Mouse (Mus musculus): ENCODE measurements around the gene Milr1. TPM values are rescaled to one million over a fixed set of nuclear protein-coding genes. Genes with fewer than 3 reads are reported as not detected.
"Not testable (repeated sequence)": the region's sequence is repeated elsewhere in the genome, so short reads cannot be mapped to it uniquely, and the experiment has no call there.

Gene Milr1
- polyA plus RNA-seq, 1 experiment, result 0.23 TPM

GRCm38 (mm10) chr11:106744949-106745348 is 6.1 kb upstream of the Milr1 start:
- Histone ChIP-seq H3K27ac (ENCODE audit: insufficient read depth, low read length) (no peak overlapping the region), H3K4me3 (ENCODE audit: insufficient read depth, low read length) (no peak overlapping the region), H3K4me1 (ENCODE audit: control insufficient read depth, insufficient read depth, low read length) (no peaks in the 10 kb centered on the region)
- TF ChIP-seq CTCF (IDR thresholded peaks at IDR 0.05; ENCODE audit: extremely low read depth, insufficient read depth, low read length) (0 out of 2 replicates have a peak, but pooled peaks have one; percentile 11), POLR2A (IDR thresholded peaks at IDR 0.05; ENCODE audit: extremely low read depth, insufficient read depth, low read length) (no peak)

DNA sequence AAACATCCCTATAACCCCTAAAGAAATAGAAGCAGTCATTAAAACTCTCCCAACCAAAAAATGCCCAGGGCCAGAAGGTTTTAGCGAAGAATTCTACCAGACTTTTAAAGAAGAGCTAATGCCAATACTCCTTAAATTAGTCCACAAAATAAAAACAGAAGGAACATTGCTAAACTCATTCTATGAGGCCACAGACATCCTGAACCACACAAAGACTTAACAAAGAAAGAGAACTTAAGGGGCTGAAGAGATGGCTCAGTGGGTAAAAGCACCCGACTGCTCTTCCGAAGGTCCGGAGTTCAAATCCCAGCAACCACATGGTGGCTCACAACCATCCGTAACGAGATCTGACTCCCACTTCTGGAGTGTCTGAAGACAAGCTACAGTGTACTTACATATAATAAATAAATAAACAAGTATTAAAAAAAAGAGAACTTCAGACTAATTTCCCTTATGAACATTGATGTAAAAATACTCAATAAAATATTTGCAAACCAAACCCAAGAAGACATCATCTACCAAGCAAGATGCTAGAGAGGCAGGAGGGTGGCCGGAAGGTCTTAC is 1.4 kb upstream of the Milr1 start:
- not testable (repeated sequence) for H3K4me3 ChIP-seq (ENCODE audit: insufficient read depth, low read length); H3K27ac ChIP-seq (ENCODE audit: insufficient read depth, low read length); H3K4me1 ChIP-seq (ENCODE audit: control insufficient read depth, insufficient read depth, low read length)

DNA sequence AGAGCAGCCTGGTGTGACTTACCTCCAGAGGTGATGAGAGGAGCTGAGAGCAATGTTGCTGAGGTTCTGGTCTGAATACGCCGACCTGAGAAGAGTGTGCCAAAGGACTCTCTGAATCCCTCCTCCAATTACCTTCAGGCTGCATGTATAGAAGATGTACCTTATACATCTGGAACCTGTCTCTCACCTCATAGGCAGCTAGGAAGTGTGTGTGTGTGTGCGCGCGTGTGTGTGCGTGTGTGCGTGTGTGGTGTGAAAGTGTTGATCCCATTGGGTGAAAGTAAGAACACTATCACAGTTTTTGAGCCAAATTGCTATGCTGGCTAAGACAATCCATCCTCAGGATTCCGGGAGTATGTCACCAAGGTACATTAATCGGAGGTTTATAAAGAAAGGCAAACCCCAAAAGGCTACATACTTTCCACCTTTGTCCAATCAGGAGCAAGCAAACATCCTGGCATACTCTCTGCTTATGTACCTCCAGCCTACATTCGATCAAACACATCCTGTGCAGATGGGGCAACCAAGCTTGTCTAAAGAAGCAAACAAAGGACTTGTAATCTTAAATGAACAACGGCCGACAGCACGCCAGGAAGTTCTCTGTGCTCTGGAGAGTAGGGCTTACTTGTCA is 790 bp upstream of the Milr1 start, which contains the start of gene Pecam1:
TSS of gene Pecam1 (minus strand) at position 508 of the 631 bp plus-strand sequence.
- H3K4me1 ChIP-seq (ENCODE audit: control insufficient read depth, insufficient read depth, low read length), result no peaks in the 10 kb centered on the region
- TF ChIP-seq POLR2A (IDR thresholded peaks at IDR 0.05; ENCODE audit: extremely low read depth, insufficient read depth, low read length) (no peak), CTCF (IDR thresholded peaks at IDR 0.05; ENCODE audit: extremely low read depth, insufficient read depth, low read length) (no peak)
- no peak within 1 kb of the TSS for H3K27ac ChIP-seq (ENCODE audit: insufficient read depth, low read length)
- H3K4me3 ChIP-seq (ENCODE audit: insufficient read depth, low read length), result no peak within 1 kb of the TSS

DNA sequence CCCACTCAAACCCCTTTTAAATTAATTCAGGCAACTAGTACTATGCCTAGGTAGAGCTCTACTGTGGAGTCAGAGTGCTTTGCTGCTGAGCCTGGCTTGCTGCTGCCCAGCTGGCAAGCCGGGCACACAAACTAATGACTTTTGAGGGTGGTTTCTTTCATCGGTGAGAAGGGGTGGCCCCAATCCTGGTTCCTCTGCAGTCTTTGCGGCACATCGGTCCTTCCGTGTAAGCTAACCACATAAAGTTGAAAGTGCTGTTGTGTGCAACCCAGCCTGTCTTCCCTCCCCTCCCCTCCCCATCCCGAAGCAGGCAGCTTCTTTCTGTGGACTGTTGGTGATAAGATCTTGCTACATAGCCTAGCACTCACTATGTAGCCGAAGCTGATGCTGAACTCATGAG is 1.1 kb downstream of the Milr1 start:
- no peak for TF ChIP-seq CTCF (IDR thresholded peaks at IDR 0.05; ENCODE audit: extremely low read depth, insufficient read depth, low read length)
- Histone ChIP-seq H3K4me3 (ENCODE audit: insufficient read depth, low read length) (no peak overlapping the region), H3K27ac (ENCODE audit: insufficient read depth, low read length) (no peak overlapping the region), H3K4me1 (ENCODE audit: control insufficient read depth, insufficient read depth, low read length) (no peaks in the 10 kb centered on the region)

GRCm38 (mm10) chr11:106753314-106753713 is 2.3 kb downstream of the Milr1 start:
- Histone ChIP-seq H3K27ac (ENCODE audit: insufficient read depth, low read length) (no peak overlapping the region), H3K4me3 (ENCODE audit: insufficient read depth, low read length) (no peak overlapping the region), H3K4me1 (ENCODE audit: control insufficient read depth, insufficient read depth, low read length) (no peaks in the 10 kb centered on the region)
- TF ChIP-seq POLR2A (IDR thresholded peaks at IDR 0.05; ENCODE audit: extremely low read depth, insufficient read depth, low read length) (no peak), CTCF (IDR thresholded peaks at IDR 0.05; ENCODE audit: extremely low read depth, insufficient read depth, low read length) (no peak)

GRCm38 (mm10) chr11:106755583-106755982 is 4.6 kb downstream of the Milr1 start:
- no peak for TF ChIP-seq POLR2A (IDR thresholded peaks at IDR 0.05; ENCODE audit: extremely low read depth, insufficient read depth, low read length)
- TF ChIP-seq CTCF (IDR thresholded peaks at IDR 0.05; ENCODE audit: extremely low read depth, insufficient read depth, low read length), result no peak
- Histone ChIP-seq H3K27ac (ENCODE audit: insufficient read depth, low read length) (no peak overlapping the region), H3K4me3 (ENCODE audit: insufficient read depth, low read length) (no peak overlapping the region)

DNA sequence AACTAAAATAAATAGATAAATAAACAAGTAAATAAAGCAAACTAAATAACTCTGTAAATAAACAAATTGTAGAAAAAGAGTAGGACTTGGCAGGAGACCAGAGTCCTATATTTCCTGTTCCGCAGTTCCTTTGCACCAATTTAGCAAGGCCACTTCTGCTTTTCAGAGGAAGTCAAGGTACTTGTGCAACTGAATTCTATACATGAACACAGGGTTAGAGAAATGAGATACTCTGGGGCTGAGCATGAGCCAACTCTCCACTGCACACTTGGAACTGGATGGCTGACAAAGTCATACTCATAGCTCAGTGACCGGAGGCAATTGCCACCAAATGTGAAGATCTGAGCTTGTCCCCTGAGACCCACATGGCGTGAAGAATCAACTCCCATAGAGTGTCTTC is 8.0 kb downstream of the Milr1 start:
- Histone ChIP-seq H3K27ac (ENCODE audit: insufficient read depth, low read length) (no peak overlapping the region), H3K4me1 (ENCODE audit: control insufficient read depth, insufficient read depth, low read length) (no peaks in the 10 kb centered on the region), H3K4me3 (ENCODE audit: insufficient read depth, low read length) (no peak overlapping the region)
- TF ChIP-seq POLR2A (IDR thresholded peaks at IDR 0.05; ENCODE audit: extremely low read depth, insufficient read depth, low read length), result no peak

More at GRCm38 (mm10) chr11:106755583-106755982, 4.6 kb downstream of the Milr1 start:
- H3K4me1 ChIP-seq (ENCODE audit: control insufficient read depth, insufficient read depth, low read length), result no peaks in the 10 kb centered on the region

GRCm38 (mm10) chr11:106760511-106760910 is 9.5 kb downstream of the Milr1 start:
- TF ChIP-seq CTCF (IDR thresholded peaks at IDR 0.05; ENCODE audit: extremely low read depth, insufficient read depth, low read length), result no peak
- no peak for TF ChIP-seq POLR2A (IDR thresholded peaks at IDR 0.05; ENCODE audit: extremely low read depth, insufficient read depth, low read length)
- Histone ChIP-seq H3K27ac (ENCODE audit: insufficient read depth, low read length) (no peak overlapping the region), H3K4me1 (ENCODE audit: control insufficient read depth, insufficient read depth, low read length) (no peaks in the 10 kb centered on the region), H3K4me3 (ENCODE audit: insufficient read depth, low read length) (no peak overlapping the region)

DNA sequence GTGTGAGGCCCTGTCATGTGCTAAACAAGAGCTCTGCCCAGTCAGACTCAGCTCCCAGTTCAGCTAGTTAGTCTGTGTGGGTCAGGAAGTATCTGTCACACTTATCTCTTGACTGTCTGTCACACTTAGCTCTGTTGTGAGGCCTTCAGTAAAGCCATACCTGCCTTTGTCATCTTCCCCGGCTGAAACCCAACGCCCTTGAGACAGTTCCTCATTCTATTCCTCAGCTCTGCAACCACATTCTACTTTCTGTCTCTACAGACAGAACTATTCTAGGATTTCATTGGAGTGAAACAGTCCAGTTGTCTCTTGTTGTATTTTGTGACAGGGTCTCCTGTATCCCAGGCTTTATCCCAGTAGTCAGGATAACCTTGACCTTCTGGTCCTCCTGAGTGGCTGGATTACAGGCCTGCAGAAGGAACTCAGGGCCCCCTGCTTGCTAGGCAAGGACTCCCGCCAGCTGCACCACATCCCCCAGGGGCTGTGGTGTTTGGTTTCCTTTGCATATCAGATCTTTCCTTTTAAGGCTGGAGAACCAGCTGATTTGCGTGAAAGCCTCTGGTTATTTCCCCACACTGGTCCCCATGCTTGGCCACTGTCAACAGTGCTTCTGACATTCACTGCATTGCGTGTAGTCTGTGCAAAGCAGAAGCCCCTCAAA is 11.2 kb downstream of the Milr1 start:
- H3K27ac ChIP-seq (ENCODE audit: insufficient read depth, low read length), result no peak overlapping the region
- TF ChIP-seq POLR2A (IDR thresholded peaks at IDR 0.05; ENCODE audit: extremely low read depth, insufficient read depth, low read length), result no peak
- no peak for TF ChIP-seq CTCF (IDR thresholded peaks at IDR 0.05; ENCODE audit: extremely low read depth, insufficient read depth, low read length)

GRCm38 (mm10) chr11:106762800-106763185 is 11.8 kb downstream of the Milr1 start:
- Histone ChIP-seq H3K4me3 (ENCODE audit: insufficient read depth, low read length) (no peak overlapping the region), H3K4me1 (ENCODE audit: control insufficient read depth, insufficient read depth, low read length) (no peaks in the 10 kb centered on the region), H3K27ac (ENCODE audit: insufficient read depth, low read length) (no peak overlapping the region)
- TF ChIP-seq POLR2A (IDR thresholded peaks at IDR 0.05; ENCODE audit: extremely low read depth, insufficient read depth, low read length), result no peak
- TF ChIP-seq CTCF (IDR thresholded peaks at IDR 0.05; ENCODE audit: extremely low read depth, insufficient read depth, low read length), result no peak

More for the DNA sequence above, 11.2 kb downstream of the Milr1 start:
- Histone ChIP-seq H3K4me3 (ENCODE audit: insufficient read depth, low read length) (no peak overlapping the region), H3K4me1 (ENCODE audit: control insufficient read depth, insufficient read depth, low read length) (no peaks in the 10 kb centered on the region)

All from cortical plate, adult 2 months (tissue).